Mouse (Mus musculus) layer of hippocampus, postnatal 10 days (tissue): ENCODE measurements at regions not wholly inside any gene's neighbourhood (a gene's known extent, or its start where the extent isn't known, plus 50 kb on each side); places are given as distances from the start of the nearest gene placed in this dataset.
"Not testable (repeated sequence)": the region's sequence is repeated elsewhere in the genome, so short reads cannot be mapped to it uniquely, and the experiment has no call there.

Source experiments
- DNase-seq, 2 experiments: peaks; one replicate each; pipeline ENCODE4 v3.0.0; 2021; ENCODE audit warnings: low spot score in 2 of 2

DNA sequence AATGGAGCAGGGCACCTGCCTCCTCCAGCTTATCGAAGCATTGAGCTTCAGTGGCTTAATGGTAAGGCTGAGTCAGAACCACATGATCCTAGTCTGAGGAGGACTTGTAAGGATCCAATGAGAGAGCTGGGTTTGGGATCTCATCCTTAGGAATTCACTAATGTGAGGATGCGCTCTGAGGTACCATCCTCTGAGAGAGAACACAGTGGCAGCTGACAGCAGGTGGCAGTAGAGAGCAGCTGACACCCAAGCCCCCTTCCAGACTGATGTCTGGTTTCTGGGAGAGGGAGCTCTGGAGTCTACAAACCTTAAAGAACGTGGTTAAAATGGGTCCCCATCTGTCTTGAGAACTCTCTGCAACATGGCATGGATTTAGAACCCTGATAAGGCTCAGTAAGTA is 137.8 kb downstream of the B3glct start:
- DNase-seq = peak; percentile 71 to 75

DNA sequence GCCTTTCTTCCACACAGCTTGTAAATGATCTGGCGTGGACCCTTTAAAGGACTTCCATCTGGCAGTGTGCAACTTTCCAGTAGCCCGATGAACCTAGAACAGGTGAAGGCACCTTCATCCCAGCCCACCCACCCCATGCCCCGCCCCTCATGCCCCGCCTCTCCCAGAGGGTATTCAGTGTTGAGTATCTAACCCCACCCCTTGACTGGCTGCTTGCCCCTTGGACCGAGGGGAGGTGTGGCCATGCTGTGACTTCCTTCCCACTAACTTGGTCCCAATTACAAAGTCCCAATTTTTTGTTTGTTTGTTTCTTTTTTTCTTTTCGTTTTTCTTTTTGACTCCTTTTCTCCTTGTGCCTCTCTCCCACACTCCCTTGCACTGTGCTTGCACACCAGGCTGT is 140.8 kb downstream of the B3glct start:
- no peak for DNase-seq

DNA sequence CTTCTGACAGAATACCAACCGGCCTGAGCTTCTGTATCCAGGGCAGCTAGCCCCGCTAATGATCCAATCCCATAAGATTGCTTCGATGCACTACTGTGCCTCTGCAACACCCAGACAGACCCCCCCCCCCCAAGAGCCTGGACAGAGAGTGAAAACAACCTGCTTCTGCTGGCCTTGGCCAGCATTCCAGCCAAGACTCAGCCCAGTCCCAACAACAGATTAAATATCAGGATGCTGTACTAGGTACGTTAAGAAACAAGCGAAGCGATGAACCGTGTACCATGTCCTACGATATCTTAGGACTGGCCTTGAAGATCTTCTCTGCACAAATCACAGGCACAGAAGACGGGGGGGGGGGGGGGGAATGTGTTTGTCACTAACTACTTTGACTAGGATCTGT is 145.8 kb downstream of the B3glct start:
- DNase-seq = no peak

DNA sequence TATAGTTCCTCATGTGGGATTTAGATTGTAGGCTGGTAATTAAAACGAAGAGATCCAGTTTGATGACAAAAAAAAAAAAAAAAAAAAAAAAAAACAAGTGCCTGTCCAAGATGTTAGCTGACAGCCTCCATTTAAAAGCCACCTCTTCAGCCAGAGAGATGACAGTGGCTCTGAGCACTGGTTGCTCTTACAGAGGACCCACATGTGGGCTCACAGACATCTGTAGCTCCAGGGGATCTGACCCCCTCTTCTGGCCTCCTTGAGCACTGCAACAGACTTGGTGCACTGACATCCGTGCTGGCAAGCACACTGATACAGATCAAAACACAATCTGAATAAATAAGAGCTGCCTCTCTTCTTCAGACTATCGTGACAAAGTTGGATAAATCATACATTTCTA is 149.6 kb downstream of the B3glct start:
- peak; percentile 17 to 38 for DNase-seq

DNA sequence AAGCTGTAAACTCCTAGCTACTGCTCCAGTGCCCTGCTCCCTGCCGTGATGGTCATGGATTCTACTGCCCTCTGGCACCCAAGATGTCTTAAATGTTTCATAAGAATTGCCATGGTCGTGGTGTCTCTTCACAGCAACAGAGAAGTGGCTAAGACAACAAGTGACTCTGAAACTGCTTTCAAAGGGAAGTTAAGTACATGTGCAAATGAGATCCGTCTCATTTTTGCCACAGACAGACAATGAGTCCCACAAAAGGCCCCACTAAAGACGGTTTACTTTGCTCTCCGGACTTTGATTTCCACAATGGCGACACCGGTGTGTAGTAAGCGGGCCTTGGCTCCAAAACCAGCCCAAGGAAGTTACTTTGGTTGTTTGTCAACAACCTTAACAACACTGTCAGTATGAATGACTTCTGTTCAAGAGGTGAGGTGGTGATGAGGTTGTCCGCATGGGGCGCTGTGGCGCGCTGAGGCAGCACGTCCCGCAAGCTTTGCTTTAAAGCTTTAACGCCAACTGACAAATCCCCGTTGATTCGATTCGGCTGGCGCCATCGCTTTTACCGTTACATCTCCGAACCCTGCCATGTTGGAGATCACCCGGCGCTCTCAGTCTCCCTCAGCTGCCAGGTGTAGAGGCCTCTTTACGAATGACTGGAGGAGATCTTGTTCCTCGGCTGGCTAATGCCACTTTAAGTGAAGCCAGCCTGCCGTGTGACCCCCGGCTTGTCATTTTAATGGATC is 153.3 kb downstream of the B3glct start:
- peak; percentile 82 to 84 for DNase-seq

DNA sequence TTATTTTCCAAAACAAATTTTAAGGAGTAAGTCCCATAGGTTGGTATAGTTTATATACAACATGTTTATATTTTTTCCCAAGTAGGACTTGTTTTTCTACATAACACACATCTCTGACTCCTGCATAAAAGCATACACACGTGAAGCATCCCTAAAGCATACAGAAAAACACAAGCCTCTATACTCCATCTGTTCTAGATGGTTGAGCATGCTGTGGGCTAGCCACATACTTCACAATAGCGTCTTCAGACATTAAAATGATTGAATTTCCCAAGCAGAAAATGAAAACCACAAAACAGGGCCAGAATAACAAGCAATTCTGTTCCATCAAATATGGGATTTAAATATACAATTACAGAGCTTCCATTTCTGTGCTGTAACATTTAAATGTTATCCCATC is 159.3 kb downstream of the B3glct start:
- DNase-seq = no peak

DNA sequence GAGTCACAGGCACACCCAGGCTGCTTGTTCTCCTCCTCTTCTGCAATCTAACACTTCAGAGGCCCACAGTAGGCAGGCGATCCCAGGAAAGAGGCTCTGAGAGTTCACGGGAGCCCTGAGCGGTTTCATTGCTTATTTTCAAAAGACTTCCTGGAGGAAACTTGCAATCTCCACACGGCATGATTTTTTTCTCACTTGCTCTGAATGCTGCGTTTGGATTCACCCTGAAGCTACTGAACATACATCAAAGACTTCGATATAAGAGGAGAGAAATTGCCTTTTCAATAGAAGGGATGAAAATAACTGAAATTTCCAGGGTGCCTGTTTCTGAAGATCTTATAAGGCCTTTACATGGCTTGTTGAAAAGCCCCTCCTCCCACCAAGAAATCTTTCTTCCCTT is 164.5 kb downstream of the B3glct start:
- DNase-seq = no peak

DNA sequence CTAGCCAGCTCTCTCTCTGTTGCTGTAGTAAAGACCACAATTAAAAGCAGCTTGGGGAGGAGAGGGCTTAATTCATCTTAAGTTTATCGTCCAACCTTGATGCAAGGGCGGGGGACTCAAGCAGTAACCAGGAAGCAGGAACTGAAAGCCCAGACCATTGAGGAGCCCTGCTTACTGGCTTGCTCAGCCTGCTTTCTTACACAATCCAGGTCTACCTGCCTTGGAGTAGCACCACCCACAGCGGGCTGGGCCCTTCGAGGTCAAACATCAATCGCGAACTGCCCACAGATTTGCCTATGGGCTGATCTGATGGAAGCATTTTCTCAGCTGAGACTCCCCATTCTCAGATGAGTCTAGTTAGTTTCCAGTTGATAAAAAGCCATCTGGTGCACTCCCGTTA is 165.3 kb downstream of the B3glct start:
- no peak for DNase-seq

DNA sequence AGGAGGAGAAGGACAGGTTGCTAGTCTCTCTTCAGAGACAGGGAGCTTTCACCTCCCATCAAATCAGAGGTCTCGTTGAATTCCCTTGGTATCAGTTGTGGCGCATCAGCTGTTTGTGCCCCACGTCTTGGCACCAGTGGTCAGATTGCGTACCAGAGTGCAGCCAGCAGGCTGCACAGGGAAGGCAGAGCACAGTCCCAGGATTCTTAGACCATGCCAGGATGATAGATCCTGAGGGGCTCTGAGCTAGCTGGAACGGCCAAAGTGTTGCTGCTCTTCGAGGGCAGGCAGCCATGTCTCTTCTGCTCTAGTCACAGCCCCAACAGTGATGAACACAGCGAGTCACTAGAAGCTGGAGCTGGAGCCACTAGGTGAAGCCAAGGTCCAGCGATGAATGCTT is 167.2 kb downstream of the B3glct start:
- DNase-seq = no peak

DNA sequence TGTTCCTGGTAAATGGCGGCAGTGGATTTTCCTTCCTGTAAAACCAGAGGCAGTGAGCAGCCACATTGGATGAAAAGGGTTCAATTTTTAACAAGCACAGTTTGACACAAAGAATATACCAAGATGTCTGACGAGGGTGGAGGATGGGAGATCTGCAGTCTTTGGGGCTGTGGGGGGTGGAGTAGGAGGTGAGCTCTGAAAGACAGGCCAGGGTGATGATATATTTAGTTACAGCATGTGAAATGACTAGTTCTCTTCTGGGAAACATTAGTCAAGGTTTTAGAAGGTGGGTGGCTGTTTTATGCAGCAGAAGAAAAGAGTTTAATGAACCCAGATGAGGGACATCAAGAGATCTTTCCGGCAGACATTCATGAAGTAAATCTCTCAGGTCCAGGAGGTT is 170.0 kb upstream of the Rxfp2 start:
- no peak for DNase-seq

DNA sequence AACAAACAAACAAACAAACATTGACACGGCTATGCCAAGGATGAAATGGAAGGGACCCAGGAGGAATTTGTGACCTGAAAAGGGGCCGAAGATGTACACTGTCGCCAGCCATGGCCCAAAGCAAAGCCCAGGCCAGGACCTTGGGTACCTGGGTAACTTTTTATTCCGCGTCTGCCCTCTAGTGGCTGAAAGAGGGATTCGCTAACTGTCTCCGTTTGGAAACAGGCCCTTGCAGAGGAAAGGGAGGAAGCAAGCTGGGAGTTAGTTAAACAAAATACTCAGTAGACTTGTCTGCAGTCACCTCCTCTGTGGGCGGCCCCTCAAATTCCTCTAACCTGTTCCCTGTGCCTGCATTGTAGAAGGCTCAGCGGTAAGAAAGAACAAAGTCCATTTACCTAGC is 167.5 kb upstream of the Rxfp2 start:
- DNase-seq = peak; percentile 84 to 85

DNA sequence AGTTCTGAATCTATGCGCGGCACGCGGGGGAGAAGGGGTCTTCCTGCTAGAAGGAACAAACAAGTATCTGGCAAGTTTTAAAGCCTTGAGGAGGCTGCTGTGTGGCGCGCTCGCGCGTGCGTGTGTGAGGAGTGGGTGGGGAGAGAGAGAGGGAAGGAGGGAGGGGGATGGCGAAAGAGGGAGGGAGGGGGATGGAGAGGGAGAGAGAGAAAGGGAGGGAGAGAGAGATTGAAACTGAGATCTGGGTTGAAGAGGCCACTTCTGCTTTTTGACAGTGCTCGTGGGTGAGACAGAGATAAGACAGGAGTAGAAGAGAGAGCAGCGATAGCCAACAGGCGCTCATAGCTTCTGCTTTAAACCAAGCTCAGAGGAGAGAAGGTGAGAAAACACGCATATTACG is 166.0 kb upstream of the Rxfp2 start:
- no peak for DNase-seq

DNA sequence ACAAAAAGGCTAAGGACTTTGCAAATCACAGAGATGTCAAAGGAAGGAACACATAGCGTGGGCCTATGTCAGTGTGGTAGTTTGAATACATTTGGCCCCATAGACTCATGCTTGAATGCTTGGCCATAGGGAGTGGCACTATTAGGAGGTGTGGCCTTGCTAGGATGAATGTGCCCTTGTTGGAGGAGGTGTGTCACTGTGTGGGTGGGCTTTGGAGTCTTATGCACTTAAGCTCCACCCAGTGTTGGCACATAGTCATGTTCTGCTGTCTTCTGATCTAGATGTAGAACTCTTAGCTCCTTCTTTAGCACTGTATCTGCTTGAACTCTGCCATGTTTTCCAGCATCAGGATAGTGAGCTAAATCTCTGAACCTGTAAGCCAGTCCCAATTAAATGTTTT is 162.4 kb upstream of the Rxfp2 start:
- no peak for DNase-seq

DNA sequence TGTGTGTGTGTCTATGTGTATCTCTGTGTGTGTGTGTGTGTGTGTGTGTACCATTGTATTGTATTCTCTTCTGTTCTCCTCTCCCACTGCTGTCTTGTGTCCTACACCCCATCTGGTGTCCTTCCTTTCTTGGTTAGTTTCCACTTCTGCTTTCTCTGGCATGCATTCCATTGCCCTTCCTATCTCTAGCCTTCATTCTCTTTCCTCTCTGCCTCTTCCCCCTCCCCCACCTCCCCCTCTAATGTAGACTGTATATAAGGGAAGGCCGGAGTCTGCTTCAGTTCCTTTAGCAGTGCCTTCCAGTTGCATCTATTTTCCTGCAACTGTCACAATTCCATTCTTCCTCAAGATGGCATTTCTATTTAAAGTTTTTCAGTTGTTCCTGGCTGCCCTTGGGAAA is 161.5 kb upstream of the Rxfp2 start:
- DNase-seq = no peak

DNA sequence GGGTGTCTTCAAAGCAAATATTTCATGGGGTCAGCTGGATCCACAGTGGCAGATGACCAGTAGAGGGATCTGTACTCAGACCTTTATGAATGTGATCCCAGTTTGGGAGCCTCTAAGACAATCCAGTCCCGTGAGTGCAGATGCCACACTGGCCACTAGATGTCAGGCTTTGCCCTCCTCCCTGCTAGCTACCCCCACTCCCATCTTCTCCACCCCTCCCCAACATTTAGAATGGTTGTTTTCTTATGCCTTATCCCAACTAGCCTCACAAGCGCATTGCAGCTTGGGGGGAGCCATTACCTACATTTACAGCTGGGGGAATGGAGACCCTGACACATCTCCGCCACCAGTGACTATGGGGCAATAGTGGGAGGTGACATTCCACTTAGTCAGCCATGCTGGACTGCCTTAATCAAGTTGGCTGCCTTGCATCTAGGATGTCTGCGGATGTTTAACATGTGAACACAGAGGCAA is 156.9 kb upstream of the Rxfp2 start:
- peak; percentile 80 for DNase-seq

DNA sequence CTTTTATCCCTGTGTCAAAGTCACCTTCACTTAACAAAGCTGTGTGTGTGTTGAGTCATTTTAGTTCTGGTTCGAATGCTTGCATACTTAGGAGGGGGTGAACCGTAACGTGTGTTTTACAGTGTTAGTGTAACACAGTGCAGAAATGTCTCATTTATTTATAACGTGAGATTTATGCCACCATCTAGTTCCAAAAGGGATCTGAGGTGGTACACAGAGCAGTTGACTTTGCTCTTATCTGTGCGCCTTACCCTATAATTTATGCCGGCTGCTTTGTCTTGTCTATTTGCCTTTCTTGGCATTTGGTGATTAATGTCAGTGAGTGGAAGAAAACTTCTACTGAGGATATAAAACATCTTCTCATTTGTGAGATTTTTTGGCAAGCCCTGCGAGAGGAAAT is 150.5 kb upstream of the Rxfp2 start:
- DNase-seq = no peak

DNA sequence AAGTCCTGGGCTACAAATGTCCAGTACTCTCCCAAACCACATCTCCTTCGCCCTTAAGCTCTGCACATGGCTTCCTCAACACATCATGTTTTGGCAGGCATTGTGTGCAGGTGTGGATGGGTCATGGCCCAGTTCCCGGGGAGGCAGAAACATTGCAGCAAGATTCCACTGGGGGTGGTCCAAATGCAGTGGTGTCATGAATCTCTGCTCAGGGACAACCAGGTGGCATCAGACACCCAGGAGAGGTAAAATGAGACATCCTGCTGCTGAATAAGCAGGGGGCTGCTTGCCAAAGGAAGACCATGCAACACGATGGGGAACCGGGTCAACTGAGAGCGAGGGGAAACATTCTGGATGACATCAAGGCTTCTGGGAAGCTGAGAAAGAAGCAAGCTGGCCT is 149.0 kb upstream of the Rxfp2 start:
- no peak for DNase-seq

DNA sequence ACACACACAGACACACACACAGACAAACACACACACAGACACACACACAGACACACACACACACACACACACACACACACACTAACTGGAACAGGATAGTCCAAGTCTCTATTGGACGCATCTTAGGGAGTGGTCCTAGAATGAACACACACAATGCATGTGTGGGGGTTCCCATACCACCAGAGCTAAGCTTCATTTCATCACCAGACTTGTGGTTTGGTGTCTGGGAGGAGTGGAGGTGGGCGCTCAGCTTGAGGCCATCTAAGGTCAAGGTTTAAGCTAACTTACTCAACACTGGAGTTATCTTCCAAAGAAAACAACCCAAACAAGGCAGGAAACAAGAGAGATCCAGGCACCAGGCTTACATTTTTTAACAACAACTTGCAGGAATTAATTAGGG is 147.9 kb upstream of the Rxfp2 start:
- no peak for DNase-seq

DNA sequence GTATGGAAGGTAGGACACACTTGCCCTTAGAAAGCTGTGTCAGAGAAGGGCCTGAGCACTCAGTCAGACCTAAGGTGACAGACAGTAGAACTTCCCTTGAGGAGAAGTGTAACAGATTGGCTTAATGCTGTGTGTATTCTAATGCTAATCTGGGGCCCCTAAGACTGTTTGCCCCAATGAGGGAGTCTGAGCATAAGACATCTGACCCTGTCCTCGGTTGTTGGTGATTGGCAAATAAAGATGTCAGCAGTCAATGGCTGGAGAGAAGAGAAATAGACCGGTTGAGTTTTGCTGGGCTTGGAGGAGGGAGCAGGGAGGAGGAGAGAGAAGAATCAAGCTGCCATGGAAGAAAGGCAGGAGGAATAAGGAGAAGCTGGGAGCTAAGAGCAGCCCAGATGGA is 147.0 kb upstream of the Rxfp2 start:
- no peak for DNase-seq

DNA sequence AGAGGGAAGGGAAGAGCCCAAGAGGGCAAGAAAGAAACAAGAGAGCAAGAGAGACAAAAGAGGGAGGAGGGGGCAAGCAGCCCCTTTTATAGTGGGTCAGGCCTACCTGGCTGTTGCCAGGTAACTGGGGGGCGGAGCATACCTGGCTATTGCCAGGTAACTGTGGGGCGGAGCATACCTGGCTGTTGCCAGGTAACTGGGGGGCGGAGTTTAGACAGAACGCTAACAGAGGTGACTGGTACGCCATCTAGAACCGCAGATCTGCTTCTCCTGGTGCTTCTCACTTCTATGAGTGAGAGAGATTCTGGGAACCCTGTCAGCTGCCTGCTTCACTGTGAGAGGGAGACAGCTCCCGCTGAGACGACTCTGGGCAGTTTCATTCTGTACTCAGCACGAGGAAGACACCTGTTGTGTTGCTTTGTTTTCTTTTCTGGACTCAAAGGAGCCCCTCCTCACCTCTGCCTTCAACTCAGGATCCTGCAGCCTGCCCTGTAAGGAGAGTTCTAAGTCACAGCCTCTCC is 144.9 kb upstream of the Rxfp2 start:
- DNase-seq = no peak

DNA sequence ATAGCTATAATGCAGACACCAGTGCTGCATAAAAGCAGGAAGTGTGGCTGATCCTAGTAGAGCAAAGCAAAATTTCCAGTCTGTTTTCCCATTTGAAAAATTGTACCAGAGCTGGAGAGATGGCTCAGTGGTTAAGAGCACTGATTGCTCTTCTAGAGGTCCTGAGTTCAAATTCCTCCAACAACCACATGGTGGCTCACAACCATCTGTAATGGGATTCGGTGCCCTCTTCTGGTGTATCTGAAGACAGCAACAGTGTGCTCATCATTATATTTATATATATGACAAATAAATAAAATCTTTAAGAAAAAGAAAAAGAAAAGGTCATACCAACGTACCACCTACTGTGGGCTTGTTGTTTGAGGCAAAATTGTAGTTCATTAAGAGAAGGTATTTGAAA is 144.1 kb upstream of the Rxfp2 start:
- DNase-seq = no peak

DNA sequence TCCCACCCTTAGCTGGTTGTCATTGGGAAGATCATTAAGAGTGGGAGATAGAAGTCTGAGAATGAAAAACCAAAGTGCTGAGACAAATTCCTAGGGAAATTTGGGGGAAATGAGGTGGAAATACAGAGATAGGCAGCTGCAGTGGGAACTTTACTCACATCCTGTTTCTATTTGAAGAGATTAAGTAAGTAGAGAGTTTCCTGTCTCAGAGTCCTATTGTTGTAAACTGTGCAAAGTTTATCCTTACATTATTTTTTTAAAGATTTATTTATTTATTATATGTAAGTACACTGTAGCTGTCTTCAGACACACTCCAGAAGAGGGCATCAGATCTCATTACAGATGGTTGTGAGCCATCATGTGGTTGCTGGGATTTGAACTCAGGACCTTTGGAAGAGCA is 126.0 kb upstream of the Rxfp2 start:
- DNase-seq = not testable (repeated sequence)

DNA sequence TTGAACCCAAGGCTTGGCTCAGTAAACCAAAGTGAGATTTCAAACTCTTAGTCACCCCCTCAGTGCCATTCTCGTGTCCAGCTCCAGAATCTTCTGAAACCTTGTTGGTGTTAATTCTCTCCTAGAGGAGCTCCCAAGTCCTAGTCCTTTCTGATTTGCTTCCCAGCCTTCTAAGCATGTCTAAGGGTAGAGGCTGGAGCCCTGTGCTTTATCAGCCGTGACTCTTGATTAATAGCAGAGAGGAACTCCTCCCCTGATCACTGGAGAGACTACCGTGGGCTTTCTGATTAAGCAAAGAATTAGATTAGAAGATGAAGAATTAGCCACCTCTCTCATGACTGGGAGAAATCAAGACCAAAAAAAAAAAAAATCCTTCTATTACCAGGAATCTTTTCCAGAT is 111.5 kb upstream of the Rxfp2 start:
- DNase-seq = no peak
